Mouse (Mus musculus): ENCODE results near the gene Fabp3. TPM values are rescaled to one million over a fixed set of nuclear protein-coding genes. Genes with fewer than 3 reads are reported as not detected.

The Fabp3 gene
- polyA plus RNA-seq, 1 experiment from 2014 or later, result 794 TPM

GRCm38 (mm10) chr4:130312526-130312925, 4.1 kb downstream of the Fabp3 start:
- H3K36me3 ChIP-seq, result peaks cover 45% of the 10 kb centered on the region

GRCm38 (mm10) chr4:130313552-130313951, 5.2 kb downstream of the Fabp3 start:
- H3K36me3 ChIP-seq, result peaks cover 45% of the 10 kb centered on the region
- no peak overlapping the region for H3K27ac ChIP-seq (ENCODE audit: poor library complexity, severe bottlenecking)
- H3K4me2 ChIP-seq, result no peak overlapping the region
- no peak for ATAC-seq (ENCODE audit: insufficient number of reproducible peaks, low FRiP score)
- peaks cover 17% of the 10 kb centered on the region for H3K27me3 ChIP-seq (replicated peaks)
- no peaks in the 10 kb centered on the region for H3K9me3 ChIP-seq (replicated peaks)
- peaks cover 73% of the 10 kb centered on the region for H3K4me1 ChIP-seq (replicated peaks)
- no peak overlapping the region for H3K4me3 ChIP-seq
- 80% methylated on average over 4 of the region's 4 CpGs for WGBS
- H3K9ac ChIP-seq, result no peak overlapping the region

More at GRCm38 (mm10) chr4:130312526-130312925, 4.1 kb downstream of the Fabp3 start:
- Histone ChIP-seq H3K9me3 (replicated peaks) (no peaks in the 10 kb centered on the region), H3K9ac (no peak overlapping the region), H3K27me3 (replicated peaks) (peaks cover 17% of the 10 kb centered on the region), H3K4me2 (no peak overlapping the region), H3K4me3 (no peak overlapping the region), H3K27ac (ENCODE audit: poor library complexity, severe bottlenecking) (no peak overlapping the region), H3K4me1 (replicated peaks) (peaks cover 67% of the 10 kb centered on the region)
- WGBS, result 59% methylated on average over 3 of the region's 3 CpGs
- ATAC-seq (ENCODE audit: insufficient number of reproducible peaks, low FRiP score), result no peak

- peak overlapping the region; percentile 8; the same call in 1 of the 2 replicates for H3K9ac ChIP-seq
- no peaks in the 10 kb centered on the region for H3K9me3 ChIP-seq (replicated peaks)
- peak overlapping the region; percentile 86 for H3K27ac ChIP-seq (ENCODE audit: poor library complexity, severe bottlenecking)
- peaks cover 53% of the 10 kb centered on the region for H3K36me3 ChIP-seq
- H3K27me3 ChIP-seq (replicated peaks), result no peaks in the 10 kb centered on the region
- H3K4me2 ChIP-seq, result no peak overlapping the region
- ATAC-seq (ENCODE audit: insufficient number of reproducible peaks, low FRiP score), result 0 out of 2 replicates have a peak, but pooled peaks have one; percentile 27
- no peak overlapping the region for H3K4me3 ChIP-seq
- WGBS, result 57% methylated on average over 13 of the region's 13 CpGs
- peaks cover 67% of the 10 kb centered on the region for H3K4me1 ChIP-seq (replicated peaks)
Observed at GRCm38 (mm10) chr4:130315771-130316527, 7.6 kb downstream of the Fabp3 start.

GRCm38 (mm10) chr4:130316691-130317090, 8.3 kb downstream of the Fabp3 start:
- H3K36me3 ChIP-seq, result peaks cover 53% of the 10 kb centered on the region

GRCm38 (mm10) chr4:130318122-130318521, 9.7 kb downstream of the Fabp3 start:
- Histone ChIP-seq H3K36me3 (peaks cover 50% of the 10 kb centered on the region), H3K9ac (no peak overlapping the region), H3K27me3 (replicated peaks) (no peaks in the 10 kb centered on the region), H3K4me3 (no peak overlapping the region), H3K4me1 (replicated peaks) (peaks cover 66% of the 10 kb centered on the region), H3K9me3 (replicated peaks) (no peaks in the 10 kb centered on the region), H3K27ac (ENCODE audit: poor library complexity, severe bottlenecking) (peak overlapping the region; percentile 39; the same call in 1 of the 2 replicates), H3K4me2 (no peak overlapping the region)
- 74% methylated on average over 3 of the region's 3 CpGs for WGBS
- no peak for ATAC-seq (ENCODE audit: insufficient number of reproducible peaks, low FRiP score)

More at GRCm38 (mm10) chr4:130316691-130317090, 8.3 kb downstream of the Fabp3 start:
- Histone ChIP-seq H3K4me2 (no peak overlapping the region), H3K9me3 (replicated peaks) (no peaks in the 10 kb centered on the region), H3K27ac (ENCODE audit: poor library complexity, severe bottlenecking) (peak overlapping the region; percentile 86), H3K9ac (no peak overlapping the region), H3K4me1 (replicated peaks) (peaks cover 63% of the 10 kb centered on the region), H3K27me3 (replicated peaks) (no peaks in the 10 kb centered on the region), H3K4me3 (no peak overlapping the region)
- 64% methylated on average over 10 of the region's 10 CpGs for WGBS
- ATAC-seq (ENCODE audit: insufficient number of reproducible peaks, low FRiP score), result no peak

- WGBS, result 76% methylated on average over 7 of the region's 7 CpGs
- Histone ChIP-seq H3K4me2 (no peak overlapping the region), H3K4me1 (replicated peaks) (peaks cover 73% of the 10 kb centered on the region), H3K27me3 (replicated peaks) (no peaks in the 10 kb centered on the region), H3K4me3 (no peak overlapping the region), H3K9me3 (replicated peaks) (no peaks in the 10 kb centered on the region), H3K27ac (ENCODE audit: poor library complexity, severe bottlenecking) (no peak overlapping the region), H3K36me3 (peaks cover 37% of the 10 kb centered on the region), H3K9ac (no peak overlapping the region)
- no peak for ATAC-seq (ENCODE audit: insufficient number of reproducible peaks, low FRiP score)
Observed at GRCm38 (mm10) chr4:130319564-130319963, 11.2 kb downstream of the Fabp3 start.

- H3K4me1 ChIP-seq (replicated peaks), result peaks cover 55% of the 10 kb centered on the region
- H3K27ac ChIP-seq (ENCODE audit: poor library complexity, severe bottlenecking), result no peak overlapping the region
- no peak for ATAC-seq (ENCODE audit: insufficient number of reproducible peaks, low FRiP score)
- H3K9ac ChIP-seq, result no peak overlapping the region
- H3K9me3 ChIP-seq (replicated peaks), result no peaks in the 10 kb centered on the region
- H3K4me3 ChIP-seq, result no peak overlapping the region
- H3K36me3 ChIP-seq, result peaks cover 41% of the 10 kb centered on the region
- 83% methylated on average over 7 of the region's 7 CpGs for WGBS
- H3K4me2 ChIP-seq, result no peak overlapping the region
- no peaks in the 10 kb centered on the region for H3K27me3 ChIP-seq (replicated peaks)
Observed at GRCm38 (mm10) chr4:130321640-130322039, 13.2 kb downstream of the Fabp3 start.

- Histone ChIP-seq H3K4me3 (no peak overlapping the region), H3K36me3 (peaks cover 50% of the 10 kb centered on the region), H3K4me2 (no peak overlapping the region), H3K27ac (ENCODE audit: poor library complexity, severe bottlenecking) (peak overlapping the region; percentile 84), H3K27me3 (replicated peaks) (no peaks in the 10 kb centered on the region), H3K9ac (no peak overlapping the region), H3K4me1 (replicated peaks) (peaks cover 49% of the 10 kb centered on the region), H3K9me3 (replicated peaks) (no peaks in the 10 kb centered on the region)
- no peak for ATAC-seq (ENCODE audit: insufficient number of reproducible peaks, low FRiP score)
- 72% methylated on average over 7 of the region's 7 CpGs for WGBS
Observed at GRCm38 (mm10) chr4:130322567-130322966, 14.2 kb downstream of the Fabp3 start.

GRCm38 (mm10) chr4:130323165-130323564, 14.8 kb downstream of the Fabp3 start:
- no peak overlapping the region for H3K4me2 ChIP-seq
- 54% methylated on average over 1 of the region's 1 CpGs for WGBS
- H3K27me3 ChIP-seq (replicated peaks), result no peaks in the 10 kb centered on the region
- ATAC-seq (ENCODE audit: insufficient number of reproducible peaks, low FRiP score), result no peak
- no peak overlapping the region for H3K4me3 ChIP-seq
- H3K27ac ChIP-seq (ENCODE audit: poor library complexity, severe bottlenecking), result peak overlapping the region; percentile 84
- H3K36me3 ChIP-seq, result peaks cover 55% of the 10 kb centered on the region
- no peaks in the 10 kb centered on the region for H3K9me3 ChIP-seq (replicated peaks)
- H3K4me1 ChIP-seq (replicated peaks), result peaks cover 44% of the 10 kb centered on the region
- no peak overlapping the region for H3K9ac ChIP-seq

GRCm38 (mm10) chr4:130323607-130324006, 15.2 kb downstream of the Fabp3 start:
- Histone ChIP-seq H3K4me3 (no peak overlapping the region), H3K27me3 (replicated peaks) (no peaks in the 10 kb centered on the region), H3K9me3 (replicated peaks) (no peaks in the 10 kb centered on the region), H3K4me2 (no peak overlapping the region), H3K9ac (0 out of 2 replicates have a peak overlapping the region, but pooled peaks have one; percentile 20), H3K36me3 (peaks cover 59% of the 10 kb centered on the region), H3K27ac (ENCODE audit: poor library complexity, severe bottlenecking) (peak overlapping the region; percentile 84), H3K4me1 (replicated peaks) (peaks cover 39% of the 10 kb centered on the region)
- 30% methylated on average over 5 of the region's 5 CpGs for WGBS
- peak; percentile 56; the same call in 1 of the 2 replicates for ATAC-seq (ENCODE audit: insufficient number of reproducible peaks, low FRiP score)

GRCm38 (mm10) chr4:130325446-130325845, 17.1 kb downstream of the Fabp3 start:
- 93% methylated on average over 2 of the region's 2 CpGs for whole genome bisulfite sequencing
- no peak overlapping the region for H3K4me2 ChIP-seq

More at GRCm38 (mm10) chr4:130325446-130325845, 17.1 kb downstream of the Fabp3 start:
- peaks cover 30% of the 10 kb centered on the region for H3K4me1 ChIP-seq (replicated peaks)
- ATAC-seq (ENCODE audit: insufficient number of reproducible peaks, low FRiP score), result no peak
- no peak overlapping the region for H3K27ac ChIP-seq (ENCODE audit: poor library complexity, severe bottlenecking)
- H3K4me3 ChIP-seq, result no peak overlapping the region
- no peaks in the 10 kb centered on the region for H3K9me3 ChIP-seq (replicated peaks)
- peaks cover 59% of the 10 kb centered on the region for H3K36me3 ChIP-seq
- no peak overlapping the region for H3K9ac ChIP-seq
- no peaks in the 10 kb centered on the region for H3K27me3 ChIP-seq (replicated peaks)

Measured in heart, embryonic 12.5 days (tissue).